Mouse (Mus musculus): ENCODE measurements around the gene Sphk2. TPM values are rescaled to one million over a fixed set of nuclear protein-coding genes. Genes with fewer than 3 reads are reported as not detected.

Gene Sphk2
- polyA plus RNA-seq, 1 experiment from 2014 or later = 25.6 TPM

GRCm38 (mm10) chr7:45710477-45711191 lies 7.2 kb downstream of the Sphk2 start:
- WGBS = 95% methylated on average over 20 of the region's 20 CpGs
- H3K4me3 ChIP-seq (ENCODE audit: low read depth, low read length) = no peak overlapping the region
- no peak for DNase-seq (ENCODE audit: low spot score)
- H3K9ac ChIP-seq (ENCODE audit: low read depth, low read length) = no peak overlapping the region
- H3K9me3 ChIP-seq (ENCODE audit: control insufficient read depth, low read length) = no peaks in the 10 kb centered on the region
- ATAC-seq (replicated peaks; ENCODE audit: low FRiP score) = no peak
- peaks cover 39% of the 10 kb centered on the region for H3K4me1 ChIP-seq (replicated peaks; ENCODE audit: control insufficient read depth, insufficient read depth, low read length)
- no peak overlapping the region for H3K4me2 ChIP-seq
- peaks cover 29% of the 10 kb centered on the region for H3K36me3 ChIP-seq (ENCODE audit: control insufficient read depth, insufficient read depth, low read length)
- H3K27ac ChIP-seq (ENCODE audit: low read depth, low read length) = no peak overlapping the region
- H3K27me3 ChIP-seq (replicated peaks; ENCODE audit: control insufficient read depth, insufficient read depth, low read length) = no peaks in the 10 kb centered on the region

- Histone ChIP-seq H3K27ac (ENCODE audit: low read depth, low read length) (no peak overlapping the region), H3K4me3 (ENCODE audit: low read depth, low read length) (no peak overlapping the region), H3K36me3 (ENCODE audit: control insufficient read depth, insufficient read depth, low read length) (peaks cover 29% of the 10 kb centered on the region), H3K9ac (ENCODE audit: low read depth, low read length) (no peak overlapping the region), H3K27me3 (replicated peaks; ENCODE audit: control insufficient read depth, insufficient read depth, low read length) (no peaks in the 10 kb centered on the region), H3K4me2 (no peak overlapping the region), H3K4me1 (replicated peaks; ENCODE audit: control insufficient read depth, insufficient read depth, low read length) (peaks cover 40% of the 10 kb centered on the region), H3K9me3 (ENCODE audit: control insufficient read depth, low read length) (no peaks in the 10 kb centered on the region)
- ATAC-seq (replicated peaks; ENCODE audit: low FRiP score) (no peak), DNase-seq (ENCODE audit: low spot score) (no peak)
- 77% methylated on average over 14 of the region's 14 CpGs for WGBS
Measured at GRCm38 (mm10) chr7:45709677-45710355, 8.0 kb downstream of the Sphk2 start.

GRCm38 (mm10) chr7:45709036-45709435 lies 8.8 kb downstream of the Sphk2 start:
- 53% methylated on average over 6 of the region's 6 CpGs for WGBS
- no peak overlapping the region for H3K4me3 ChIP-seq (ENCODE audit: low read depth, low read length)

GRCm38 (mm10) chr7:45708221-45708761 lies 9.5 kb downstream of the Sphk2 start:
- 0 out of 2 replicates have a peak overlapping the region, but pooled peaks have one; percentile 9 for H3K9ac ChIP-seq (ENCODE audit: low read depth, low read length)
- H3K9me3 ChIP-seq (ENCODE audit: control insufficient read depth, low read length) = no peaks in the 10 kb centered on the region
- DNase-seq (ENCODE audit: low spot score) (no peak), ATAC-seq (replicated peaks; ENCODE audit: low FRiP score) (no peak)
- peaks cover 26% of the 10 kb centered on the region for H3K36me3 ChIP-seq (ENCODE audit: control insufficient read depth, insufficient read depth, low read length)
- no peaks in the 10 kb centered on the region for H3K27me3 ChIP-seq (replicated peaks; ENCODE audit: control insufficient read depth, insufficient read depth, low read length)
- 40% methylated on average over 13 of the region's 13 CpGs for WGBS
- H3K27ac ChIP-seq (ENCODE audit: low read depth, low read length) = peak overlapping the region; percentile 82
- H3K4me2 ChIP-seq = peak overlapping the region; percentile 100
- H3K4me1 ChIP-seq (replicated peaks; ENCODE audit: control insufficient read depth, insufficient read depth, low read length) = peaks cover 38% of the 10 kb centered on the region
- no peak overlapping the region for H3K4me3 ChIP-seq (ENCODE audit: low read depth, low read length)

More at GRCm38 (mm10) chr7:45709036-45709435, 8.8 kb downstream of the Sphk2 start:
- DNase-seq (ENCODE audit: low spot score) (no peak), ATAC-seq (replicated peaks; ENCODE audit: low FRiP score) (no peak)
- no peak overlapping the region for H3K4me2 ChIP-seq
- peaks cover 29% of the 10 kb centered on the region for H3K36me3 ChIP-seq (ENCODE audit: control insufficient read depth, insufficient read depth, low read length)
- no peaks in the 10 kb centered on the region for H3K9me3 ChIP-seq (ENCODE audit: control insufficient read depth, low read length)
- peaks cover 33% of the 10 kb centered on the region for H3K4me1 ChIP-seq (replicated peaks; ENCODE audit: control insufficient read depth, insufficient read depth, low read length)
- no peak overlapping the region for H3K27ac ChIP-seq (ENCODE audit: low read depth, low read length)
- no peak overlapping the region for H3K9ac ChIP-seq (ENCODE audit: low read depth, low read length)
- no peaks in the 10 kb centered on the region for H3K27me3 ChIP-seq (replicated peaks; ENCODE audit: control insufficient read depth, insufficient read depth, low read length)

GRCm38 (mm10) chr7:45707375-45707967 lies 10.3 kb downstream of the Sphk2 start:
- H3K27ac ChIP-seq (ENCODE audit: low read depth, low read length) = peak overlapping the region; percentile 82
- H3K4me2 ChIP-seq = peak overlapping the region; percentile 100
- 0 out of 2 replicates have a peak, but pooled peaks have one; percentile 17 for ATAC-seq (replicated peaks; ENCODE audit: low FRiP score)
- peaks cover 18% of the 10 kb centered on the region for H3K36me3 ChIP-seq (ENCODE audit: control insufficient read depth, insufficient read depth, low read length)
- H3K9ac ChIP-seq (ENCODE audit: low read depth, low read length) = peak overlapping the region; percentile 82
- peak; percentile 89 for DNase-seq (ENCODE audit: low spot score)
- H3K4me1 ChIP-seq (replicated peaks; ENCODE audit: control insufficient read depth, insufficient read depth, low read length) = peaks cover 38% of the 10 kb centered on the region
- H3K4me3 ChIP-seq (ENCODE audit: low read depth, low read length) = peak overlapping the region; percentile 69
- H3K27me3 ChIP-seq (replicated peaks; ENCODE audit: control insufficient read depth, insufficient read depth, low read length) = no peaks in the 10 kb centered on the region
- no peaks in the 10 kb centered on the region for H3K9me3 ChIP-seq (ENCODE audit: control insufficient read depth, low read length)
- WGBS = under 1% methylated on average over 27 of the region's 27 CpGs

- Histone ChIP-seq H3K4me3 (ENCODE audit: low read depth, low read length) (peak overlapping the region; percentile 69), H3K9me3 (ENCODE audit: control insufficient read depth, low read length) (no peaks in the 10 kb centered on the region), H3K9ac (ENCODE audit: low read depth, low read length) (peak overlapping the region; percentile 82), H3K27me3 (replicated peaks; ENCODE audit: control insufficient read depth, insufficient read depth, low read length) (peaks cover under 1% of the 10 kb centered on the region; the same call in 1 of the 2 replicates), H3K36me3 (ENCODE audit: control insufficient read depth, insufficient read depth, low read length) (peaks cover 11% of the 10 kb centered on the region), H3K4me1 (replicated peaks; ENCODE audit: control insufficient read depth, insufficient read depth, low read length) (peaks cover 38% of the 10 kb centered on the region), H3K4me2 (peak overlapping the region; percentile 100), H3K27ac (ENCODE audit: low read depth, low read length) (peak overlapping the region; percentile 82)
- ATAC-seq (replicated peaks; ENCODE audit: low FRiP score) (peak; percentile 42), DNase-seq (ENCODE audit: low spot score) (peak; percentile 89)
- WGBS = under 1% methylated on average over 41 of the region's 45 CpGs
Measured at GRCm38 (mm10) chr7:45706721-45707241, 11.0 kb downstream of the Sphk2 start.

- H3K9ac ChIP-seq (ENCODE audit: low read depth, low read length) = peak overlapping the region; percentile 82
- H3K27me3 ChIP-seq (replicated peaks; ENCODE audit: control insufficient read depth, insufficient read depth, low read length) = peaks cover 9% of the 10 kb centered on the region
- peaks cover 3% of the 10 kb centered on the region; the same call in 1 of the 2 replicates for H3K36me3 ChIP-seq (ENCODE audit: control insufficient read depth, insufficient read depth, low read length)
- no peaks in the 10 kb centered on the region for H3K9me3 ChIP-seq (ENCODE audit: control insufficient read depth, low read length)
- ATAC-seq (replicated peaks; ENCODE audit: low FRiP score) (no peak), DNase-seq (ENCODE audit: low spot score) (peak; percentile 69)
- peak overlapping the region; percentile 82 for H3K27ac ChIP-seq (ENCODE audit: low read depth, low read length)
- 2% methylated on average over 7 of the region's 7 CpGs for WGBS
- peak overlapping the region; percentile 69 for H3K4me3 ChIP-seq (ENCODE audit: low read depth, low read length)
- H3K4me2 ChIP-seq = peak overlapping the region; percentile 100
- H3K4me1 ChIP-seq (replicated peaks; ENCODE audit: control insufficient read depth, insufficient read depth, low read length) = peaks cover 42% of the 10 kb centered on the region
Measured at GRCm38 (mm10) chr7:45705873-45706281, 11.9 kb downstream of the Sphk2 start.

- Histone ChIP-seq H3K36me3 (ENCODE audit: control insufficient read depth, insufficient read depth, low read length) (no peaks in the 10 kb centered on the region; the same call in 1 of the 2 replicates), H3K27me3 (replicated peaks; ENCODE audit: control insufficient read depth, insufficient read depth, low read length) (peaks cover 13% of the 10 kb centered on the region), H3K9me3 (ENCODE audit: control insufficient read depth, low read length) (no peaks in the 10 kb centered on the region), H3K4me2 (peak overlapping the region; percentile 100), H3K4me3 (ENCODE audit: low read depth, low read length) (peak overlapping the region; percentile 69), H3K4me1 (replicated peaks; ENCODE audit: control insufficient read depth, insufficient read depth, low read length) (peaks cover 44% of the 10 kb centered on the region), H3K9ac (ENCODE audit: low read depth, low read length) (peak overlapping the region; percentile 42), H3K27ac (ENCODE audit: low read depth, low read length) (peak overlapping the region; percentile 59)
- DNase-seq (ENCODE audit: low spot score) (no peak), ATAC-seq (replicated peaks; ENCODE audit: low FRiP score) (no peak)
- under 1% methylated on average over 20 of the region's 21 CpGs for WGBS
Measured at GRCm38 (mm10) chr7:45705443-45705864, 12.3 kb downstream of the Sphk2 start.

Data from liver, embryonic 11.5 days (tissue).